Mouse (Mus musculus): ENCODE data around the gene Best1. TPM values are rescaled to one million over a fixed set of nuclear protein-coding genes. Genes with fewer than 3 reads are reported as not detected.

Gene Best1
- polyA plus RNA-seq, 1 experiment from 2014 or later, result 1.1 TPM

DNA sequence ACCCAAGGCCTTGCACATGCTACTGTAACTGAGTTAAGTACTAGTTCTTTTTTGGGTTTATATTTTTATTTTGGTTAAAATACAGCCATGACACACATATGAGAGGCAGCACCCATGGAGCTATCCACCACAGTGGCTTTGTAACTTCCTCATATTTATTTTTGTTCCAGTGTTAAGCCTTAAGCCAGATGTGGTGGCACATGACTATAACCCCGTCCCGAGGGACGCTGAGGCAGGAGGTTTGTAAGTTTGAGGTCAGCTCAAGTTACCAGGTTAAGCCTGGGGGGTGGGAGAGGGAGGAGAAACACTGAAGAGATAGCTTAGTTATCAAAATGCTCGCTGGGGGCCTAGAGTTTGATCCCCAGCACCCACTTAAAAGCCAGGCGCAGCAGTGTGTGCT lies 64.9 kb downstream of the Best1 start:
- Histone ChIP-seq H3K4me1 (replicated peaks; ENCODE audit: control insufficient read depth, insufficient read depth, low read length) (no peaks in the 10 kb centered on the region), H3K27me3 (ENCODE audit: control insufficient read depth, insufficient read depth, low read depth, low read length) (no peaks in the 10 kb centered on the region), H3K27ac (ENCODE audit: low read length) (no peak overlapping the region), H3K9ac (ENCODE audit: low read length) (no peak overlapping the region), H3K4me3 (ENCODE audit: low read length) (no peak overlapping the region), H3K36me3 (ENCODE audit: control insufficient read depth, insufficient read depth, low read length) (no peaks in the 10 kb centered on the region), H3K4me2 (ENCODE audit: low read depth, low read length) (no peak overlapping the region), H3K9me3 (ENCODE audit: control insufficient read depth, low read length) (0 out of 2 replicates have a peak, but pooled peaks cover 3% of the 10 kb centered on the region)
- ATAC-seq (ENCODE audit: low read depth), result no peak
- WGBS, result 61% methylated on average over 5 of the region's 5 CpGs

Other genes starting within 250 kb of the Best1 start
- gene Scgb2a2, start 154.1 kb downstream of the Best1 start, polyA plus RNA-seq (2015; fragmentation: Nextera tagmentation; extraction: Ambion mirVana), result not detected in 2 replicates
- 99.7 and 108 TPM in 2 replicates for gene Incenp, start 102.1 kb downstream of the Best1 start, polyA plus RNA-seq (2015; fragmentation: Nextera tagmentation; extraction: Ambion mirVana)
- gene Fth1, start 21.0 kb downstream of the Best1 start, polyA plus RNA-seq (2015; fragmentation: Nextera tagmentation; extraction: Ambion mirVana), result 1,957 and 1,991 TPM in 2 replicates
- 30.3 and 33.0 TPM in 2 replicates for gene Rab3il1, start within 50 bp of the Best1 start, polyA plus RNA-seq (2015; fragmentation: Nextera tagmentation; extraction: Ambion mirVana)
- gene Fads3, start 39.9 kb upstream of the Best1 start, polyA plus RNA-seq (2015; fragmentation: Nextera tagmentation; extraction: Ambion mirVana), result 72.0 and 76.0 TPM in 2 replicates
- 67.5 and 74.5 TPM in 2 replicates for gene Fads2, start 100.1 kb upstream of the Best1 start, polyA plus RNA-seq (2015; fragmentation: Nextera tagmentation; extraction: Ambion mirVana)
- 78.2 and 91.0 TPM in 2 replicates for gene Fads1, start 181.3 kb upstream of the Best1 start, polyA plus RNA-seq (2015; fragmentation: Nextera tagmentation; extraction: Ambion mirVana)
- gene Tmem258, start 202.4 kb upstream of the Best1 start, polyA plus RNA-seq (2015; fragmentation: Nextera tagmentation; extraction: Ambion mirVana), result 488 and 498 TPM in 2 replicates
- gene Fen1, start 202.5 kb upstream of the Best1 start, polyA plus RNA-seq (2015; fragmentation: Nextera tagmentation; extraction: Ambion mirVana), result 99.0 and 106 TPM in 2 replicates
- gene Myrf, start 239.1 kb upstream of the Best1 start, polyA plus RNA-seq (2015; fragmentation: Nextera tagmentation; extraction: Ambion mirVana), result 5.0 and 6.0 TPM in 2 replicates

Data from lung, embryonic 16.5 days (tissue).